Mouse (Mus musculus) retina, postnatal 7 days (tissue): ENCODE data around the gene Slc5a10.
"Not testable (repeated sequence)": the region's sequence is repeated elsewhere in the genome, so short reads cannot be mapped to it uniquely, and the experiment has no call there.

Experiments used
- DNase-seq: peaks from one replicate; pipeline ENCODE4 v3.0.0-alpha.2; 2012; ENCODE audit warnings: low read depth, low spot score

The Slc5a10 gene

DNA sequence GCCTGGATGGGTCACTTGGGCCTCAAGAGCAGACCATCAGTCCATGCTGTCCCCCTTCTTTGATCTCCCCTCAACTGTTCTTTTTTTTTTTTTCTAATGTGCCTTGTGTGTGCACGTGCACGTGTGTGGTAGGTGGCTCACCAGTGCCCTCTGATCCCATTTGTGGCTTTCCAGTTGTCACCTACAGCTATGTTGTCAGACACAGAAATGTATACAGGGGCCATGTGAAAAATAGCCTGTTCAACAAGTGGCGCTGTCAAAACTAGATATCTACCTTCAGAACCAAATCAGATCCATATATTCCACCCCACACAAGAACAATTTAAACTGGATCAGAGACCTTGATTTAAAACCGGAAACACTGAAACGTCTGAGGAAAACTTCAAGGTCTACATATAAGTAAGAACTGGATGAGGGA, 71.5 kb downstream of the Slc5a10 start:
- DNase-seq: no peak

DNA sequence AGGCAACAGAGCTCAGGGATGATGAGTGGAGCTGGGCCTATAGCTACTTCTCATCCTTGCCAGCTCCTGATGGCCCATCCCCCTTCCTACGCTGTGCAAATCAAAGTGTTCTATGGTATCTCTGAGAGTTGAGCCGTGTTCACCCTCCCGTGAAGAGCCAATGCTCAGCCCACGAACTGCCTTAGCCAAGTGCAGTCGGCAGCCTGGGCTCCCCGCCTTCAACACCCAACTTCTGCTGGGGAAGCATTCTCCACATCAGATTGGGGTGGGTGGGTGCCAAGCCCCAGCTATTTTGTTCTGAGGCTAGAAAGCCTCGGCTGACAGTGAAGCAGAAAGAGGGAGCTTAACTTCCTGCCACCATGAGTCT, 71.9 kb downstream of the Slc5a10 start:
- DNase-seq: no peak

DNA sequence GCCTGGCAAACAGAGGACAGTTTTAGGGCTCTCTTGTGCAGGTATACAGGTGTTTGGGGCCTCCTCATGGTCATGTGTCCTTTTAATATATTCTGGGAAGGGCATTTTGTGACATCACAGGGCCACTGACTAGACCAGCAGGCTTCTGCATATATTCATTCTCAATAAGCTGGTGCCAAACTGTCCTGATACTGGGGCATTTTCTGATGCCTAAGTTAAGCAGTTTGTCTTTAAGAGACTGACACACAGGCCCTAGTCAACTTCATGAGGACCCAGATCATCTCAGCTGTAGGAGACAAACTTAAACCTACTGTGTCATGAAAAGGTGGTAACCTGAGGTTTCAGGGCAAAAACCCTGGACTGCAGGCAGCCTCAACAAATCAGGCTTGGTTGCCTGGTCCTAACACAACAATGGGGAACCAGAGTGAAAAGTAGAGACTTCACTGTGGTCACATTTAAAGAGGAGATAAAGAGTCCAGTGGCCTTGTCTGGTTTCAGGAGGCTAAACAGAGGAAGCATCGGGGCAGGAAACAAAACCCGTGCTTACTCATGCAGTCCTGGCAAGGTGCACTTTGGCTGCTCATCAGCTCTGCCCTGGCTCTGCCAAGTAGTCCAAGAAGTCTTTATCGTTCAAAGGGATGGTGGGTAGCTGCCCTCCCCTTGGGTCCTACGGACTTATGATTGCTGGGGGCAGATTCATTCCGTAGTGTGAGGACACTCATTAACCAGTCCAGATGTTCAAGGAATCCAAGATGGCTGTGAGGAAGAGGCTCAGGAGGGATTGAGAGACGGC, 72.5 kb downstream of the Slc5a10 start:
- no peak for DNase-seq

DNA sequence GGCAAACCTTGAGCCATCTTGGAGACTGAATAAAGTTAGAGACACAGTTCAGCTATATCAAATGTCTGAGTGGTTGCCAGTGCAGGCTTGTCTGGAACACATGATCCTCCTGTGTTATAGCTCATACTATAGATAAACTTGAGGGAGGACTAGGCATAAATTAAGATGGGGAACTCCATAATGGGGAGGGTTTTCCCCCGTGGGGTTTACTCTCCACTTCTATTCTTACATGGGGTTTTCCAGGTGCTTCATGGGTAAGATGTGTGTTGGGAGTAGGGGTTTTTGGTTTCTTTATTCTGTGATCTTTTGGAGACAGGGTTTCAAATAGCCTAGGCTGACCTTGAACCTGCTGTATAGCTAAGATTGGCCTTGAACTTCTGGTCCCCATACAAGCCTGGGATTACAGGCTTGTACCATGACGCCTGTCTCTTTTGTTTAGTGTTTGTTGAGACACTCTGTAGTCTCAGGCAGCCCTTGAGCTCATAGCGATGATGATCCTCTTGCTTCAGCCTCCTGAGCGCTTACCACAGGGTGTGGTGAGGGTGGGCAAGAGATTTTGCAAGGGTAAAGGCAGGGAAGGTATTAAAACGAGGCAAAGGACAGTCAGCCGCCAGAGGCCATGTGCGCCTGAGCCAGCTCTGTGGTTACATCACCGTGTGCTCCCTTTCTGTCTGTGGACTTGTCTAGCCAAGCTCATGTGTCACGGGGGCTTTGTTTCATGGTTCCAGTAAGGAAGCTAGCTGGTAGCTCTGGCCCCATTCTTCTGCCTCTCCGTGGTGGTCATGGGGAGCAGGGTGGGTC, 73.3 kb downstream of the Slc5a10 start:
- DNase-seq: no peak

DNA sequence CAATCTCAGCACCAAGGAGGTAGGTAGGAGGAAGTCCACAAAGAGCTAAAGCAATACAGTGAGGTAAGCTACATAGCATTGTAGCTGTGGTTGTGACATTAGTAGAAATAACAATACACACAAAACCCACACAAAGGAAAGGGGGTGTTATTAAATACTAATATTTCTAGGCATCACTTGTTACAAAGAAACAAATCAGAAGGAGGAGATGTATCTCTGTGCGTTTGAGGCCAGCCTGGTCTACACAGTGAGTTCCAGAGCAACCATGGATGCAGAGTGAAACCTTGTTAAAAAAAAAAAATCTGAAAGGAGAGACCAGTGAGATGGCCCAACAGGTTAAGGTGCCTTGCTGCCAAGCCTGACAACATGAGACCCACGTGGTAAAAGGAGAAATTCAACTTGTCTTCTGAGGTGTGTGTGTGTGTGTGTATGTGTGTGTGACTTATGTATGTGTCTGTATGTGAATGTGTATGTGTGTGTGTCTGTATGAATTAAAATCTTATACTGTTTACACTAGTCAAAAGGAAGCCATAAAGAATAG, 74.1 kb downstream of the Slc5a10 start:
- no peak for DNase-seq

DNA sequence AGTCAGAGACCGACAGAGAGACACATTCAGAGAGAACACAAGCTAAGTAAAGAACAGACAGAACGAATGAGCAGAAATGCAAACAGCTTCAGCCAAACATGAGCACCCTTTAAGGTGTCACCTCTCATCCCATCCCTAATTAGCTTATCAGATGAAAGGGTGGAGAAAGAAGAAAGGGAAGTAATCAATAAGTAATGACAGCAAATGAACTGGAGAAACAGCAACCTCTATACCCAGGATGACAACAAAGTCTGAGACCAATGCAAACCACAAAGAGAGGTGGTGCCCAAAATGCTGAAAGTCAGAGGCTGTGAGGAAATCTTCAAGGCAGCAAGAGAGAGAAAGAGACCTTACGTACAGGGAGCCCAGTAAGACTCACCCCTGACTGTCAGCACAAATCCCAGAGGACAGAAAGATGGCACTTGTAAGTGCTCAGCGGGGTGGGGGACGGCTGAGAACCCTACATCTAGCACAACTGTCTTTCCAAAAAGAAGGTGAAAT, 75.2 kb downstream of the Slc5a10 start:
- no peak for DNase-seq

DNA sequence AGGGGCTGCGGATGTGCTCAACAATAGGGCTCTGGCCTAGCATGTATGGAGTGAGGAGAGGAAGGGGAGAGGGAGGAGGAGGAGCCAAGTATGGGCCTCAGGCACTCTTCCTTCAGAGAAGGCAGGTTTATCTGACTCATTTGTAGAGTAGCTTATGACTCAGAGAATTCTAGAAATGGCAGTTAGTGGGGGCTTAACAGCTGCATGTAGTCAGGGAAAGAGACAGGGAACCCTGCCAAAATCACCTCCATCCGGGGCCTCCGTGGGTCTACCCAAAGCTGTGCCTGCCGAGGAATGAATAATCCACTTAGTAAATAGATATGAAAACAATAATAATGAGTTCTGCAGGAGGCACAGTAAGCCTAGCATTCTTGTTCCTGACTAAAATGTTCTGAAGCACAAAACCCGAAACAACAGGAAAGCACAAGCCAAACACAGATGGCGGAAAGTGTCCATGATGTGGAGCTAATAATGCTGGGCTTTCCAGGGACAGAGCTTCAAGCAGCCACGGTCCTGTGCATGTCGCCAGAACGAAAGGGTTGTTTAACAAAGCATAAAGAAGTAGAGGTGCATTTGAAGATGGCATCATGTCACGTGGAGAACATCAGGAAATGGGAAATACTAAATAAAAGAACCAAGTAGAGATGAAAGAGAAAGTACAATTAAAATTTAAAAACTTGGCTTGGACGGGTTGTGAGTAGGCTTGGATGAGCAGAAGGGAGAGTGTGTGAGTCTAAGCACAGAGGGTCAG, 75.9 kb downstream of the Slc5a10 start:
- DNase-seq: no peak

DNA sequence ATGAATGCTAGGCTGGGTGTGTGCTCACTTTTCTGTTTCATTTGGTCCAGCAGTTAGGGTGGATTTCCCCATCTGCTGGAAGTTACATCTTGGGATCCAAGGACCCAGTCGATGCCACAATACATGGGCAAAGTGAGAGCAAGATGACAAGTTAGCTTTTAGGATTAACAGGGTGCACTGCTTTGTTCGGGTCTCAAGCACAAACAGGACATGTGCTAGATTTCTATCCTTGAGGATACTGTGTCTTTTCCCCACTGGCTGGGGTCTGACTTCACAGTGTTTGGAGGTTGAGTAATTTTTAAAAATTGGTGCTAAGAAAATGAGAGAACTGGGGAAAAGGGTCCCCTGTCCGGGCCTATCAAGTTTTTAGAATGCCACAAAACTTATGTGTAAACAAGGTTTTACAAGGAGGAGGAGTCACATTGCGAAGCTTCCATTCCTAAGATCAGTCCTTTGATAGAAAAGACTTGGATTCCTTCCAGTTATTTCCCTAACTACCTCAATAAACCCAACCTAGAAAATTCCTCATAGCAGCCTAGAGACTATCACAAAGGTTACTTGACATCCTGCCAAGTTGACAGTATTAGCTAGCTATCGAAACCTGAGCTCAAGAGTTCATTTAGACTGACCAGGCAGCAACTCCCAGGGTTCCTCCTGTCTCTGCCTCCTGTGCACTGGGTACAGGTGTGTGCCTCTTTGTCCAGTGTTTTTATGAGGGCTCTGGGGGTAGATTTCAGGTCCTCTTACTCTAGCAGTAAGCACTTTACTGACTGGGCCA, 77.3 kb downstream of the Slc5a10 start:
- no peak for DNase-seq

DNA sequence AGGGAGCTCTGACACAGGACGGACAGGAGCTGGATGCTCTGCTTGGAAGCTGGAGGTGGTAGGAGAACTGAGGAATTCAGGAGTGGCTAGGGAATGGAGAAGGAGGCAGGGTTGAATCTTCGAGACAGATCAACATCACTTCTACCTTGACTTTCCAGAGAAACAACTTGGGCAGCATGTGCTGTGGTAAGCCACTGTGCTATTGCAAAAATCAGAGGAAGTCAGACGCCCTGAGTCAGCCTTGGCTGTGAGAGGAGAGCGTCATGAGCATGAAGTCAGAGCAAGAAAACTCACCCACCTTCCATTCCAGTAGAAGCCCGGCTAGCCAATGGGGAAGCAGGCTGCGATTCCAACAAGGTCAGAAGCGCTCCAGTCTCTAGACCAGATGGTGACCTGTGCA, 78.5 kb downstream of the Slc5a10 start:
- no peak for DNase-seq

DNA sequence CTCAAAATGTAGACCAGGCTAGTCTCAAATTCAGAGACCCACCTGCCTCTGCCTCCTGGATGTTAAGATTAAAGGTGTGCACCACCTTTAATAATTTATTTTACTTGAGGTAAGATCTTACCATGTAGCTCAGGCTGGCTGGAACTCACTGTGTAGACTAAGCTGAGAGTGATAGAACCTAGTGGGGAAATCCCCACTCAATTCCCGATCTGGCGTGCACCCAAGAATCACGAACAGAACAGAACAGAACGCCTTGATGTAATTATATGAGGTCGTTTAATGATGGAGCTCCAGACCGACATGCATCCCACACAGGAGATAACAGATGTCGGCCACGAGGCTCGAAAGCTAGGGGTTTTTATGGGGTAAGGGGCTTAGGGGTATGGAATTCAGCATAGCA, 80.0 kb downstream of the Slc5a10 start:
- DNase-seq: not testable (repeated sequence)

DNA sequence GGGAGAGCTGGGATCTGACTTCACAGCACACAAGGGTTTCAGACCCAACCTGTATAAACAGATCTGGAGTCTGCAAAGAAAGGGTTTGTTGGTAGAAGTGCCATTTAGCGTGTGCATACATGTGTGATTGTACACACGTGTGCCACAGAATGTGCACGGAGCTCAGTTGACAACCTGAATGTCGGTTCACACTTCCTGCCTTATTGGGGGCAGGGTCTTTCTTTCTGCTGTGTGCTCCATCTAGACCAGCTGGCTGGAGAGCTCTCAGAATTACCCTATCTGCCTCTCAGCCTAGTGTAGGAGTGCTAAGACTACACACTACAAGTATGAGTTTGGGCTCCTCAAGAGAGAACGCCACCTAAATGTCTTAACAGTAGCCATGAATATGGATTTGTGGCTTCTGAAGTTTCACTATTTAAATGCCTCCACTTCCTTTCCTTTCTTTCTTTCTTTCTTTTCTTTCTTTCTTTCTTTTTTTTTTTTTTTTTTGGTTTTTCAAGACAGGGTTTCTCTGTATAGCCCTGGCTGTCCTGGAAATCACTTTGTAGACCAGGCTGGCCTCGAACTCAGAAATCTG, 80.9 kb downstream of the Slc5a10 start:
- no peak for DNase-seq

DNA sequence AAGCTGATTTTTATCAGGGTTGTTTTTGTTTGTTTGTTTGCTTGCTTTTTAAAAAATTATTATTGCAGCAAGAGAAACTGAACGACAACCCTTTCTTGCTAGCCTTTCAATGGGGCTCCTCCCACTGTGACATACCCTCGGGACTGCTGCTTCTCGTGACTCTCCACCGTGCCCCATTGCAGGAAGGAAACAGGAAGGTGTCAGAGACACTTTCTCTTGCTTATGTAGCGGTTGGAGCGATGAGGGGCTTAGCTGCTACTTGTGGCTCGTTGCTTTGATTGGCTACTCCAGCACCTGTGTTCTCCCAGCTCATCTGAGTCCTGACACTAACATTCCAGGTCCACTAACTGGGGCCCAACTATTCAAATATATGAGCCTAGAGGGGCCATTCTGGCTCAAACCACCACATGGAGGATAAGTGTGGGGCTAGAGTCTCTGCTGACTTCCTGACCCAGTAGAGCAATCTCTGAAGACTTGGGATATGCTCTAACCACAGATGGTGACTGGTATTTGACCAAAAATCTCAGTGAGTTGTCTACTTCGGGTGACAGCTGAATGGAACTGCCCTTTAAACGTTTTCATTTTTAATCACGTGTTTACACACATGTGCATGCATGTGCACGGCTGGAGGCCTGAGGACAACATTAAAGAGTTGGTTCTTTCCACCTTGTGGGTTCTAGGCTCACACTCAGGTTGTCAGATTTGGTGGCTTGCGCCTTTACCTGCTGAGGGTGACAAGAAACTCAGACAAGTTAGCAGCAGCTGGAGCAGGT, 81.7 kb downstream of the Slc5a10 start:
- no peak for DNase-seq

DNA sequence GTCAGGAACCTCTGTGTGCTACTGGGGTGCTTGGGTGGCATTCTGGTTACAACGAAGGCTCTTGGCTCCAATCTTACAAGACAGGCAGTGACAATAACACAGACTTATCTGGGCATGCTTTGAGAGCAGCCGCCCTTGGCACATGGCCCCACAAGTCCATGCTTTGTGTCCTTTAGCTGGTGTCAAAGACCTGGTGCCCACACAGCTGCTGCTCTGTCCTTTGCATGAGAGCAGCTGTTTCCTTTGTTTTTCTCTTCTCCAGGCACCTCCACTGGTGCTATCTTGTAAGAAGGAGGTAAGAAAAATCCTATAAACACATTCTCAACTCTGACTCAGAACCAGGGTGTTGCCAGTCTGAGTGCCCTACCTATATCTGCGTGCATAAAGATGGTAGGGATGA, 82.8 kb downstream of the Slc5a10 start:
- DNase-seq: no peak

DNA sequence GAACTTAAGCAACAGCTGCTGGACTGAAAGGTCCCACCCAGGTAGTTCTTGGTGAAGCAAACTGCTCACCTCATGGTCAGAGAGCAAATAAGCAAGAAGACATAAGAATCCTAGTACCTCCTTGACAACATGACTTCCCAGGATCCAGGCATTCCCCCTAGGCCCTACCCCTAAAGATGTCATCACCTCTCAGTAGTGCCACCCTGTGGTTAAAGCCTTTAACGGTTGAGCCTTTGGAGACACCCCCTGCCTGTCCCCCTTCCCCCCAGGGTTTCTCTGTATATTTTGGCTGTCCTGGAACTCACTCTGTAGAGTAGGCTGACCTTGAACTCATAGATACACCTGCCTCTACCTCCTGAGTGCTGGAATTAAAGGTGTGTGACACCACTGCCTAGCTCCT, 83.2 kb downstream of the Slc5a10 start:
- no peak for DNase-seq

DNA sequence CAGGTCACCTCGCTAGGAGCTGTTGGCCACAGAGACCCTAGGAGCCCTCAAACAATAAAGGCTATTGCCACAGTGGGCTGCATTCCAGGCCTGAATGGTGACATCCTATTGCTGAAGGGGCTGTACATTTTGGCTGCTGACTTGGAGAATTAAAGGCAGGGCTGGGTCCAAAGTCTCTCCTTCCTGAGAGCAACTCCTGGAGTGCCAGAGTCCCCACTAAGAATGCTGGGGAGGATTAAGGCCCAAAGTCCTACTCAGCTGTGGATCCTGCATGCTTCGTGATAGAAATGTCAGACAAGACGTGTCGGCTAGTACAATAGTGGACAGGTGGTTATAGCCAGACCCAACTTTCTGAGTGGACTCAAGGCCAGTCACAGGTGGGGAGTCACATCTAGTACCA, 84.3 kb downstream of the Slc5a10 start:
- DNase-seq: not testable (repeated sequence)

DNA sequence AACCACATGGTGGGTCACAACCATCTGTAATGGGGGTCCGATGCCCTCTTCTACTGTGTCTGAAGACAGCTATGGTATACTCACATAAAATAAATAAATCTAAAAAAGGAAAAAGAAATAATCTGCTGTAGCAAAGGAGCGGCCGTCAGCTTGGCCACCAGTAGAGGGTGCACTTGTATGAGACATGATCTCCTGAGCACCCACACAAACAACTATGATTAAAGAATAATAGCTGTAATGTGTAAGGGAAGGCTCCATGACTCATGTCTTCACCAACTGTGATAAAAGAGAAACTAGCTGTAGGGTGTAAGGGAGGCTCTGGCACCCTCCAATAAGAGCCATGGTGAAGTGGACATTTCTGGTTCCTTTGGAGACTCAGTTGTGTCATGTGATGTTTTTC, 91.0 kb downstream of the Slc5a10 start:
- DNase-seq: no peak

DNA sequence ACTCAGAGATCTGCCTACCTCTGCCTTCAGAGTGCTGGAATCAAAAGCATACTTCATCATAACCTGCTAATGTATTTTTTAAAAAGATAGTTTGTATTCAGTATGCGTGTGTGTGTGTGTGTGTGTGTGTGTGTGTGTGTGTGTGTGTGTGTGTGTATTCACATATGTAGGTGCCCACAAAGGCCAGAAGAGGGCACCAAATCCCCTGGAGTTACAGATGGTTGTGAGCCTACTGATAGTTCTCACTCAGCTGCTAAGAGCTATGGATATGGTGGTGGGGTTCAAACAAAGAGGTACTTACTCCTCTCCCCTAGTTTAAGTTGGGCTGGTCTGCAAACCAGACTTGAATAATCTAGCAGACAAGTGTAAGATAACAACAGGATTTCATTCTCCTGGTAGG, 94.1 kb downstream of the Slc5a10 start:
- no peak for DNase-seq

DNA sequence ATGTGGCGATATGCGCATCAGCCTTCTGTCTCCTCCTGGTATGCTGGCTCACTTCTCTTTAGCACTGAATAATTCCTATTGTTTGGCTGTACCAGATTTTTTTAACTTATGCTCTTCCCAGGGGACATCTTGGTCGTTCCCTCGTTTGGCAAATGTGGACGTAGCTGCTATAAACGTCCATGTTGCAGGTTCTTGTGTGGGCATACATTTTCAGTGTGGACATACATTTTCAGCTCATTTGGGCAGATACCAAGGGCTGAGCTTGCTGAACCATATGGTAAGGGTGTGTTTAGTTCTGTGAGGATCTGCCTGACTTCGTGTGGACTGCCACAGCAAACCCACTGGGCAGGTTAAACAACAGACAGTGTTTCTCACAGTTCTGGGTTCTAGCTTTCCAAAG, 95.5 kb downstream of the Slc5a10 start:
- no peak for DNase-seq
